9 mouse cellular contexts compared by ENCODE assay signal in genomic region chr8:13199385-13200061, GRCm38 (mm10). TPM values are rescaled to one million over a fixed set of nuclear protein-coding genes. Genes with fewer than 3 reads are reported as not detected.
DNase-seq lines count a peak whose midpoint lies in the region; ATAC-seq and TF ChIP-seq lines count a peak whose summit lies in the region.
"Had no signal": no experiment of that assay in that cellular context is flagged by ENCODE, and none has a peak within 500 bp of the region (broad histone marks: within the 10 kb centered on the region; RNA-seq: fewer than 3 reads in every experiment).

No protein-coding gene starts in this region.

- TF ChIP-seq POLR2A in cerebellum, adult 2 months (IDR thresholded peaks at IDR 0.05; ENCODE audit: borderline replicate concordance, insufficient read depth, low read length): no peak

- H3K9me3 ChIP-seq in heart, embryonic 16.5 days (replicated peaks; ENCODE audit: control insufficient read depth, low read length): no peaks in the 10 kb centered on the region
- no peaks in the 10 kb centered on the region for H3K9me3 ChIP-seq in embryonic facial prominence, embryonic 12.5 days
- no peaks in the 10 kb centered on the region for H3K9me3 ChIP-seq in kidney, embryonic 14.5 days (ENCODE audit: control insufficient read depth, low read length)
- H3K9me3 ChIP-seq in midbrain, embryonic 16.5 days (replicated peaks; ENCODE audit: control insufficient read depth, low read length, poor library complexity, severe bottlenecking): no peaks in the 10 kb centered on the region

- H3K27ac ChIP-seq in heart, embryonic 16.5 days (ENCODE audit: low read length): no peak overlapping the region
- H3K27ac ChIP-seq in embryonic facial prominence, embryonic 12.5 days: no peak overlapping the region
- no peak overlapping the region for H3K27ac ChIP-seq in kidney, embryonic 14.5 days (ENCODE audit: low read depth, low read length)
- no peak overlapping the region for H3K27ac ChIP-seq in midbrain, embryonic 16.5 days (ENCODE audit: low read length)
- no peak overlapping the region for H3K27ac ChIP-seq in cerebellum, adult 2 months (ENCODE audit: insufficient read depth, low read length)

- peak overlapping the region; percentile 84 for H3K4me3 ChIP-seq in heart, embryonic 16.5 days (ENCODE audit: low read length)
- peak overlapping the region; percentile 81 for H3K4me3 ChIP-seq in embryonic facial prominence, embryonic 12.5 days
- H3K4me3 ChIP-seq in kidney, embryonic 14.5 days (ENCODE audit: low read length): peak overlapping the region; percentile 87
- peak overlapping the region; percentile 91 for H3K4me3 ChIP-seq in midbrain, embryonic 16.5 days (ENCODE audit: low read depth, low read length)
- H3K4me3 ChIP-seq in cerebellum, adult 2 months (replicated peaks; ENCODE audit: insufficient read depth, low read depth, low read length): no peak overlapping the region

- H3K36me3 ChIP-seq in heart, embryonic 16.5 days (ENCODE audit: control insufficient read depth, insufficient read depth): no peaks in the 10 kb centered on the region
- no peaks in the 10 kb centered on the region for H3K36me3 ChIP-seq in embryonic facial prominence, embryonic 12.5 days
- no peaks in the 10 kb centered on the region for H3K36me3 ChIP-seq in kidney, embryonic 14.5 days (ENCODE audit: control insufficient read depth, insufficient read depth, low read length)
- no peaks in the 10 kb centered on the region for H3K36me3 ChIP-seq in midbrain, embryonic 16.5 days (ENCODE audit: control insufficient read depth, insufficient read depth, low read length)

- peak overlapping the region; percentile 94 for H3K4me2 ChIP-seq in heart, embryonic 16.5 days (ENCODE audit: low read depth, low read length)
- peak overlapping the region; percentile 88 for H3K4me2 ChIP-seq in embryonic facial prominence, embryonic 12.5 days (replicated peaks)
- peak overlapping the region; percentile 88 for H3K4me2 ChIP-seq in kidney, embryonic 14.5 days (replicated peaks; ENCODE audit: low read depth, low read length)
- H3K4me2 ChIP-seq in midbrain, embryonic 16.5 days (ENCODE audit: low read length): peak overlapping the region; percentile 93

- H3K4me1 ChIP-seq in heart, embryonic 16.5 days (ENCODE audit: control insufficient read depth, insufficient read depth, low read length): peaks cover 8% of the 10 kb centered on the region; the same call in 1 of the 2 replicates
- H3K4me1 ChIP-seq in embryonic facial prominence, embryonic 12.5 days: peaks cover 7% of the 10 kb centered on the region
- peaks cover 6% of the 10 kb centered on the region; the same call in 1 of the 2 replicates for H3K4me1 ChIP-seq in kidney, embryonic 14.5 days (ENCODE audit: control insufficient read depth, insufficient read depth, low read length)
- H3K4me1 ChIP-seq in midbrain, embryonic 16.5 days (ENCODE audit: control insufficient read depth, insufficient read depth, low read length): peaks cover 15% of the 10 kb centered on the region
- H3K4me1 ChIP-seq in cerebellum, adult 2 months (ENCODE audit: control insufficient read depth, insufficient read depth, low read length): no peaks in the 10 kb centered on the region

- intact Hi-C loops in heart, postnatal 36 days (cut with DNase I): loop anchor here (5.0 kb wide), 1 partner anchor 222 kb away; no protein-coding TSS in a partner anchor

- peaks cover 10% of the 10 kb centered on the region; the same call in 1 of the 2 replicates for H3K27me3 ChIP-seq in heart, embryonic 16.5 days (ENCODE audit: control insufficient read depth, insufficient read depth, low read length)
- H3K27me3 ChIP-seq in embryonic facial prominence, embryonic 12.5 days: peaks cover 42% of the 10 kb centered on the region
- H3K27me3 ChIP-seq in kidney, embryonic 14.5 days (ENCODE audit: control insufficient read depth, insufficient read depth, low read length): peaks cover 28% of the 10 kb centered on the region
- peaks cover 18% of the 10 kb centered on the region for H3K27me3 ChIP-seq in midbrain, embryonic 16.5 days (ENCODE audit: control insufficient read depth, insufficient read depth, low read depth, low read length)
- no peaks in the 10 kb centered on the region for H3K27me3 ChIP-seq in cerebellum, adult 2 months (ENCODE audit: control insufficient read depth, insufficient read depth, low read length)

- no peak for ATAC-seq in heart, embryonic 16.5 days (replicated peaks; ENCODE audit: extremely low read depth, insufficient read depth, low FRiP score)
- no peak for ATAC-seq in embryonic facial prominence, embryonic 12.5 days (ENCODE audit: insufficient number of reproducible peaks, insufficient read depth, low FRiP score, low TSS enrichment)
- ATAC-seq in kidney, embryonic 14.5 days (ENCODE audit: low FRiP score, low TSS enrichment): 0 out of 2 replicates have a peak, but pooled peaks have one; percentile 13
- ATAC-seq in midbrain, embryonic 16.5 days: no peak

- WGBS in heart, embryonic 16.5 days: 37% methylated on average over 14 of the region's 14 CpGs
- 27% methylated on average over 14 of the region's 14 CpGs for WGBS in embryonic facial prominence, embryonic 12.5 days
- 25% methylated on average over 14 of the region's 14 CpGs for WGBS in kidney, embryonic 14.5 days
- WGBS in midbrain, embryonic 16.5 days: 27% methylated on average over 14 of the region's 14 CpGs
- 41% methylated on average over 14 of the region's 14 CpGs for WGBS in cerebellum, adult 2 months

- DNase-seq in heart, postnatal 36 days: no peak
- no peak for DNase-seq in cerebellum, adult 2 months
- DNase-seq in layer of hippocampus, adult 9-10 months (ENCODE audit: low spot score): no peak
- no peak for DNase-seq in Muller cell, postnatal 12 days (ENCODE audit: inconsistent ontology term)

- no peak for TF ChIP-seq CTCF in cerebellum, adult 2 months (IDR thresholded peaks at IDR 0.05; ENCODE audit: borderline replicate concordance, insufficient read depth, low read depth, low read length)

- H3K9ac ChIP-seq in heart, embryonic 16.5 days (ENCODE audit: low read length): peak overlapping the region; percentile 80; the same call in 1 of the 2 replicates
- H3K9ac ChIP-seq in embryonic facial prominence, embryonic 12.5 days: peak overlapping the region; percentile 66; the same call in 1 of the 2 replicates
- peak overlapping the region; percentile 78; the same call in 1 of the 2 replicates for H3K9ac ChIP-seq in kidney, embryonic 14.5 days (ENCODE audit: low read depth, low read length)
- peak overlapping the region; percentile 82; the same call in 1 of the 2 replicates for H3K9ac ChIP-seq in midbrain, embryonic 16.5 days (ENCODE audit: low read depth, low read length)

RNA-seq across cellular contexts. Expression of gene Grtp1, which starts 0.9 kb away (rescaled TPM):
- polyA plus RNA-seq in heart, embryonic 16.5 days (2015; fragmentation: Nextera tagmentation; extraction: Ambion mirVana): 11.0 and 12.2 TPM in 2 replicates
- total RNA-seq in heart, postnatal 36 days (2021): 1 to 10 TPM; 4.8 to 4.9 TPM
- polyA plus RNA-seq in embryonic facial prominence, embryonic 12.5 days (2016; fragmentation: Nextera tagmentation; extraction: Ambion mirVana): 13.1 and 15.0 TPM in 2 replicates
- 19.7 and 20.3 TPM in 2 replicates for polyA plus RNA-seq in kidney, embryonic 14.5 days (2014; fragmentation: Nextera tagmentation; extraction: Ambion mirVana)
- polyA plus RNA-seq in midbrain, embryonic 16.5 days (2015; fragmentation: Nextera tagmentation; extraction: Ambion mirVana): 16.9 and 19.7 TPM in 2 replicates
- polyA plus RNA-seq in cerebellum, adult 2 months (2012; rRNA removed): 6.8 and 8.0 TPM in 2 replicates

RNA-seq across cellular contexts. Expression of gene Lamp1, which starts 40.6 kb away (rescaled TPM):
- polyA plus RNA-seq in heart, embryonic 16.5 days (2015; fragmentation: Nextera tagmentation; extraction: Ambion mirVana): 317 and 318 TPM in 2 replicates
- total RNA-seq in heart, postnatal 36 days (2021): 100 to 1,000 TPM; 403 to 406 TPM
- polyA plus RNA-seq in embryonic facial prominence, embryonic 12.5 days (2016; fragmentation: Nextera tagmentation; extraction: Ambion mirVana): 236 and 247 TPM in 2 replicates
- polyA plus RNA-seq in kidney, embryonic 14.5 days (2014; fragmentation: Nextera tagmentation; extraction: Ambion mirVana): 225 and 306 TPM in 2 replicates
- 263 and 294 TPM in 2 replicates for polyA plus RNA-seq in midbrain, embryonic 16.5 days (2015; fragmentation: Nextera tagmentation; extraction: Ambion mirVana)
- 554 and 555 TPM in 2 replicates for polyA plus RNA-seq in cerebellum, adult 2 months (2012; rRNA removed)

RNA-seq across cellular contexts. Expression of gene Adprhl1, which starts 54.4 kb away (rescaled TPM):
- 250 and 252 TPM in 2 replicates for polyA plus RNA-seq in heart, embryonic 16.5 days (2015; fragmentation: Nextera tagmentation; extraction: Ambion mirVana)
- total RNA-seq in heart, postnatal 36 days (2021): 100 to 1,000 TPM; 573 to 582 TPM
- polyA plus RNA-seq in embryonic facial prominence, embryonic 12.5 days (2016; fragmentation: Nextera tagmentation; extraction: Ambion mirVana): 0.49 TPM in 1 of 2 replicates, not detected in the other
- polyA plus RNA-seq in kidney, embryonic 14.5 days (2014; fragmentation: Nextera tagmentation; extraction: Ambion mirVana): not detected in 2 replicates
- 0.29 TPM in 1 of 2 replicates, not detected in the other for polyA plus RNA-seq in midbrain, embryonic 16.5 days (2015; fragmentation: Nextera tagmentation; extraction: Ambion mirVana)
- 2.2 and 2.5 TPM in 2 replicates for polyA plus RNA-seq in cerebellum, adult 2 months (2012; rRNA removed)
- total RNA-seq: hematopoietic stem cell, adult 5-6 weeks had no signal

Comparison
In these comparisons a context has a peak if more than half of its experiments do, and no peak if none do; other contexts are left out.
1. RNA of gene Adprhl1, which starts 54.4 kb away (polyA plus RNA-seq): 250 to 252 TPM in heart, embryonic 16.5 days; 2.2 to 2.5 TPM in cerebellum, adult 2 months, 0.49 TPM in embryonic facial prominence, embryonic 12.5 days, not detected in kidney, embryonic 14.5 days and 0.29 TPM in midbrain, embryonic 16.5 days; every median in the first group is over 10 times any median in the second.
2. Peak in every context shown above with its lines, with median percentiles within 50 percentile points of each other: H3K4me2 ChIP-seq and H3K9ac ChIP-seq.